Mouse (Mus musculus) spleen, adult 2 months (tissue): ENCODE results near the gene Copa. TPM values are rescaled to one million over a fixed set of nuclear protein-coding genes. Genes with fewer than 3 reads are reported as not detected.

Experiments used
- DNase-seq, 2 experiments: peaks; one replicate each; pipeline versions ENCODE4 v3.0.0 to v3.0.0-alpha.2; 2012 to 2021; ENCODE audit warnings: low spot score in 2 of 2, low read depth in 1 of 2
- H3K27ac ChIP-seq: fragments of 200-500 bp; 2 replicates; pipeline ENCODE4 v1.5.1; 2012; ENCODE audit warnings: low read length, inconsistent platforms; ENCODE audit not compliant: insufficient read depth
- H3K27me3 ChIP-seq: fragments of 200-500 bp; 2 replicates; pipeline ENCODE4 v1.6.1; 2012; ENCODE audit warnings: mild to moderate bottlenecking, moderate library complexity, low read length, inconsistent platforms; ENCODE audit not compliant: control insufficient read depth, insufficient read depth
- H3K36me3 ChIP-seq: fragments of 200-500 bp; 2 replicates; pipeline ENCODE4 v1.6.1; 2012; ENCODE audit warnings: mild to moderate bottlenecking, low read length, inconsistent platforms; ENCODE audit not compliant: control insufficient read depth, insufficient read depth
- H3K4me1 ChIP-seq: fragments of 200-500 bp; 2 replicates; pipeline ENCODE4 v1.6.1; 2011; ENCODE audit warnings: inconsistent platforms; ENCODE audit not compliant: control insufficient read depth, insufficient read depth, insufficient read length
- H3K4me3 ChIP-seq: fragments of 200-500 bp; 2 replicates; pipeline ENCODE4 v1.5.1; 2011; ENCODE audit warnings: mild to moderate bottlenecking, inconsistent platforms; ENCODE audit not compliant: insufficient read depth, insufficient read length; ENCODE audit errors: extremely low read depth
- CTCF ChIP-seq: fragments of 200-500 bp; IDR thresholded peaks from 2 replicates; pipeline ENCODE4 v1.5.1; 2011; ENCODE audit warnings: mild to moderate bottlenecking, inconsistent platforms; ENCODE audit not compliant: insufficient read depth, insufficient read length, insufficient replicate concordance; ENCODE audit errors: extremely low read depth
- POLR2A ChIP-seq: fragments of 200-500 bp; IDR thresholded peaks from 2 replicates; pipeline ENCODE4 v1.6.1; 2011; ENCODE audit warnings: low read depth, low read length, inconsistent platforms
- WGBS: fragments of 180-500 bp; shearing (Covaris S2); methylation state at CpG from one replicate; pipeline ENCODE4 v1.1.7; 2018; 5-methylcytosine and 5-hydroxymethylcytosine counted together
- polyA plus RNA-seq: library from polyadenylated mRNA; depleted of rRNA; stranded (reverse); fragments of >200 nt; gene quantifications from 2 replicates; pipeline ENCODE4 v1.2.3, GENCODE M21; 2012

The Copa gene
- polyA plus RNA-seq, 1 experiment: 31.7 TPM

DNA sequence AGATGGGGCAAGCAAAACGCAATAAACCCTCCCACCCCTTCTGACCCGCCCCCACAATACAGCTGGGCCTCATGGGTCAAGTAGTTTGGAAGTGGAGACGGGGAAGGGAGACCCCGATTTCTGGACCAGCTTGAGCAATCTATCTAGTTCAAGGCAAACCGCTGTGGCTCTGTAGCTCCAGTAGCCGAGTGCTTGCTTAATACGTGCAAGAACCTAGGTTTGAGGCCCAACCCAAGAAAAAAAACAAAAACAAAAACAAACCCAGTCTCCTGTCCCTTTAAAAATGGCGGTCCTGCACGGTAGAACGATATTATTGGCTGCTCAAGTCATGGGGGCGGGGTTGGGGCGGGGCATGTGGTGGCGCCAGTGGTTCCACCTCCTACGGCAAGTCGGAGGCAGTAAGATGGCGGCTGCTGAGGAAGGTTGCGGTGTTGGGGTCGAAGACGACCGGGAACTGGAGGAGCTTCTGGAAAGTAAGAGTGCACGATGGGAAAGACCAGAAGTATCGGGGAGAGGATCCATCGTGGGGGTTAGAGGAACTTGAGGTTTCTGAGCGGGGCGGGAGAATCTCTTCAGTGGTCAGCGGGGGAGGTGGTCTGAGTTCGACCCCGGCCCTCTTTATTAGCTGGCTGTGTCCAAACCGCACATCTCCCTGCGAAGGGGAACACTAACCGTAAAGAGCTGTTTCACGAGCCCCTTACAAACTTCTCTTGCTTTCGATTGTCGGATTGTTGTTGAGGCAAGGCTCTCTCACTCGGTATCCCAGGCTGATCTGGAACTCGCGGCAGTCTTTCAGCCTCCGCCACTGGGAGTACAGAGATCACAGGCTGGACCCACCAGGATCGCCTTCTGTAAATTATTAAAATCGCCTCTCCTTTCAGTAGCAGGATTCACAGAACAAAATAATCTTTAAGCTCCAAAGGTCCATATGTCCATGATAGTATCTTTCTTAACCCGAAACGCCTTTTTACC lies 44.3 kb downstream of the Copa start, which contains the start of gene Pex19:
Gene Pex19, plus strand, starts transcription at position 380 of the 972 bp plus-strand sequence.
- peaks cover 18% of the 10 kb centered on the region for H3K36me3 ChIP-seq

DNA sequence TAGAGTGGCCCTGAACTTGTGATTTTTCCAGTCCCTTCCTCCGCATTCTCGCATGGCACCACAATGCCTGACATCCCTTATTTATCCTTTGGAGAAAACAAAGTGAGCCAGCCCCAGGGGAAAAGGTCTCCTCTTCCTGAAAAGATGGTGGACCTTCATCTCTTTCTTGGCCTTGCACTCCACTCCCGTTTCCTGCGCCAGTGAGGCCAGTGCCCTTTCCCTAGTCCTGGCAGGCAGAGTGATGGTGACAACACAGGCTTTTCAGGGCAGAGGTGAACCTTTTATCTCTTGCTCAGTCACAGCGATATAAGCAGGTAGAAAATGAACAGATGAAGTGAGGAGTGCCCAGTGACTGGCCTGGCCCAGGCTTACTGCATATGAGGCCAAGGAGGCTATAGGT lies 45.2 kb downstream of the Copa start:
- no peaks in the 10 kb centered on the region for H3K27me3 ChIP-seq
- DNase-seq: no peak
- no peak for TF ChIP-seq POLR2A
- TF ChIP-seq CTCF: no peak
- peaks cover 4% of the 10 kb centered on the region; the same call in 1 of the 2 replicates for H3K4me1 ChIP-seq
- peak overlapping the region; percentile 94; the same call in 1 of the 2 replicates for H3K4me3 ChIP-seq
- no peak overlapping the region for H3K27ac ChIP-seq
- WGBS: 65% methylated on average over 5 of the region's 5 CpGs
- peaks cover 21% of the 10 kb centered on the region for H3K36me3 ChIP-seq

More for the DNA sequence above, 44.3 kb downstream of the Copa start, which contains the start of gene Pex19:
- Histone ChIP-seq H3K4me1 (peaks cover 4% of the 10 kb centered on the region; the same call in 1 of the 2 replicates), H3K27me3 (no peaks in the 10 kb centered on the region), H3K4me3 (peak within 1 kb of the TSS; percentile 94), H3K27ac (peak within 1 kb of the TSS; percentile 29; the same call in 1 of the 2 replicates)
- TF ChIP-seq CTCF (no peak), POLR2A (peak; percentile 43)
- DNase-seq: peak; percentile 72 to 74
- 1% methylated on average over 42 of the region's 42 CpGs for WGBS

DNA sequence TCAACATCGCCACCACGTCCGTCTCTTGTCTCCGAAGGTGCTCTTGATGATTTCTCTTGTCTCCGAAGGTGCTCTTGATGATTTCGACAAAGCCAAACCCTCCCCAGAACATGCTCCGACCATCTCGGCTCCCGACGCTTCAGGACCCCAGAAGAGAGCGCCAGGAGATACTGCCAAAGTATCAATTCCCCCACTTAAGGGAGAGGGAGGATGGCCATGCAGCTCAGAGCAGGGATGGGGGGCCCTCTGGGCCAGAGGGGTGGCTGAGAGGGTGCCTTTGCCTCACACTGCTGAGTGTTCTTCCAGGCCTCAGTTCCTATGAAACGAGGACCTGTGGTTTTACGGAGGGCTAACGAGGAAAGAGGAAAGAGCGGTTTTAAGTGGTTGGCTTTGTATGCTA lies 46.2 kb downstream of the Copa start:
- WGBS: 96% methylated on average over 15 of the region's 15 CpGs
- Histone ChIP-seq H3K4me1 (peaks cover 4% of the 10 kb centered on the region; the same call in 1 of the 2 replicates), H3K27me3 (no peaks in the 10 kb centered on the region), H3K27ac (no peak overlapping the region), H3K4me3 (no peak overlapping the region), H3K36me3 (peaks cover 27% of the 10 kb centered on the region)
- DNase-seq: no peak
- TF ChIP-seq POLR2A (no peak), CTCF (no peak)

DNA sequence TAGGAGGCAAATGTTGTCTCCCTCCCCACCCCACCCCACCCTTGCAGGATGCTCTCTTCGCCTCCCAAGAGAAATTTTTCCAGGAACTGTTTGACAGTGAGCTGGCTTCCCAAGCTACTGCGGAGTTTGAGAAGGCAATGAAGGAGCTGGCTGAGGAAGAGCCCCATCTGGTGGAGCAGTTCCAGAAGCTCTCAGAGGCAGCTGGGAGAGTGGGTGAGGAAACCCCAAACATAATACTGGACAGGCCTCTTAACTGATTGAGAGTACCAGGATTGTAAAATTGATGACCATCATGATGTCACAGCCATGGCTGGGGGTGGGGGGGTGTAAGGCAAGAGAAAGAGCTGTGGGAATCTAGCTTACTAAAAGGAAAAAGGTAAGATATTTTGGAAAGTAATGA lies 46.8 kb downstream of the Copa start:
- DNase-seq: no peak
- peaks cover 28% of the 10 kb centered on the region for H3K36me3 ChIP-seq

DNA sequence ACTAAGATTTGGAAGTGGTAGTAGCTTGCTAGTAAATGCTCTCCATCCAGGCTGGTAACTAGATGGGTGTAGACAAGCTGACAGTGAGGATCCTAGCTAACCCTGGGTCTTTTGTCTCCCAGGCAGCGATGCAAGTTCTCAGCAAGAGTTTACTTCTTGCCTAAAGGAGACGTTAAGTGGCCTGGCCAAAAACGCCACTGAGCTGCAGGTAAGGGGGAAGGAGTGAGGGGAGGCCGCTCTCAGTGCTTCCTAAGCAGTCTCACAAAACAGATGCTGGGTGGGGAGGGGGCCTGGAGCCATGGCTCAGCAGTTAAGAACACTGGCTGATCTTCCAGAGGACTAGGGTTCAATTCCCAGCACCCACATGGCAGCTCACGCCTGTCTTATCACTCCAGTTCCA lies 47.5 kb downstream of the Copa start:
- Histone ChIP-seq H3K36me3 (peaks cover 33% of the 10 kb centered on the region), H3K4me3 (no peak overlapping the region), H3K27me3 (no peaks in the 10 kb centered on the region), H3K4me1 (peaks cover 4% of the 10 kb centered on the region; the same call in 1 of the 2 replicates), H3K27ac (no peak overlapping the region)
- WGBS: 96% methylated on average over 5 of the region's 5 CpGs
- TF ChIP-seq CTCF (no peak), POLR2A (no peak)
- DNase-seq: no peak

More for the DNA sequence above, 46.8 kb downstream of the Copa start:
- H3K27ac ChIP-seq: no peak overlapping the region
- 88% methylated on average over 2 of the region's 2 CpGs for WGBS
- H3K27me3 ChIP-seq: no peaks in the 10 kb centered on the region
- TF ChIP-seq CTCF (no peak), POLR2A (no peak)
- no peak overlapping the region for H3K4me3 ChIP-seq
- H3K4me1 ChIP-seq: peaks cover 4% of the 10 kb centered on the region; the same call in 1 of the 2 replicates

DNA sequence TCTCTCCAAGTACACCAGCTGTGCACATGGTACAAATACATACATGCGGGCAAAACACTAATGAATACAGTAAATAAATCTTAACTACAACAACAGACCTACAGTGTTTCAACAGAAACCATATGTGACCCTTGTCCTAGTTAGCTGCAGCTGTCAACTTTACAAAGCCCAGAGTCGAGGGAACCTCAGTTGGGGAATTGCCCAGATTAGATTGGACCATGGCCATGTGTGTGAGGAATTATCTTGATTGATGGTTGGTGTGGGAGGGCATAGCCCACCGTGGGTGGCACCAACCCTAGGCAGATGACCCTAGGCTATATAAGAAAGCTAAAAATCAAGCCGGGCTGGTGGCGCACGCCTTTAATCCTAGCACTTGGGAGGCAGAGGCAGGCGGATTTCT lies 50.0 kb downstream of the Copa start:
- WGBS: 91% methylated on average over 7 of the region's 7 CpGs
- TF ChIP-seq CTCF (no peak), POLR2A (no peak)

More for the DNA sequence above, 50.0 kb downstream of the Copa start:
- no peak overlapping the region for H3K27ac ChIP-seq
- H3K36me3 ChIP-seq: peaks cover 39% of the 10 kb centered on the region
- no peak overlapping the region for H3K4me3 ChIP-seq
- H3K4me1 ChIP-seq: peaks cover 3% of the 10 kb centered on the region; the same call in 1 of the 2 replicates
- H3K27me3 ChIP-seq: no peaks in the 10 kb centered on the region
- DNase-seq: no peak
